Mouse (Mus musculus): ENCODE data around the gene Zfp605. TPM values are rescaled to one million over a fixed set of nuclear protein-coding genes. Genes with fewer than 3 reads are reported as not detected.

Zfp605 gene
- polyA plus RNA-seq, 1 experiment from 2014 or later, result 2.4 TPM

DNA sequence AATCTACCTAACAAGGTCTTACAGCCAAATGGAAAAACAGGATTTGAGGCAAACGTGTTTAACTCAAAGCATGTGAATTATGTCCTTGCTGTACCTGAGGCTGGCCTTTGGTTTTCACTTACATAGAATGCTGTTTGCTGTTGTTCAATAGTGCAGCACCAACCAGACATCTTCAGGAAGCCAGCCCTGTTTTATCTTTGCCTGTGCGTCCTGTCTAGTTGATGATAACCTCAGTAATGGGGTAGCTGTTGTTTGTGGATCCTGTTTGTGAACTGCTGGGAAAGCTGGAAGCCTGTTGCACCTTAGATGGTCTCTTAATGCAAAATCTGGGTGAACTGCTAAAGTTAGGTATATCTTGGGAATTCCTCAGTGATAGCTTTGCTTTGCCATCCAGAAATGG, 68.7 kb downstream of the Zfp605 start:
- Histone ChIP-seq H3K27me3 (replicated peaks) (no peaks in the 10 kb centered on the region), H3K9ac (no peak overlapping the region), H3K4me3 (no peak overlapping the region), H3K4me1 (peaks cover 32% of the 10 kb centered on the region), H3K36me3 (peaks cover 21% of the 10 kb centered on the region), H3K4me2 (no peak overlapping the region), H3K27ac (replicated peaks) (no peak overlapping the region), H3K9me3 (no peaks in the 10 kb centered on the region)
- ATAC-seq (ENCODE audit: extremely low read depth, insufficient number of reproducible peaks, low FRiP score, low TSS enrichment), result no peak
- WGBS, result 68% methylated on average over 2 of the region's 2 CpGs

Other genes starting within 250 kb of the Zfp605 start
- gene Gm15446, start 186.7 kb upstream of the Zfp605 start, polyA plus RNA-seq (2015; fragmentation: Nextera tagmentation; extraction: Ambion mirVana), result 0.42 and 0.51 TPM in 2 replicates
- gene Zfp932, start 113.6 kb upstream of the Zfp605 start, polyA plus RNA-seq (2015; fragmentation: Nextera tagmentation; extraction: Ambion mirVana), result 9.7 and 11.9 TPM in 2 replicates
- gene Gm17655, start 37.6 kb upstream of the Zfp605 start, polyA plus RNA-seq (2015; fragmentation: Nextera tagmentation; extraction: Ambion mirVana), result 2.5 and 3.4 TPM in 2 replicates
- gene Gm35315, start 15.7 kb upstream of the Zfp605 start, polyA plus RNA-seq (2015; fragmentation: Nextera tagmentation; extraction: Ambion mirVana), result 0.47 and 0.82 TPM in 2 replicates
- gene Plcxd1, start 10.1 kb upstream of the Zfp605 start, polyA plus RNA-seq (2015; fragmentation: Nextera tagmentation; extraction: Ambion mirVana), result 0.94 and 1.1 TPM in 2 replicates
- gene Gtpbp6, start 1.9 kb upstream of the Zfp605 start, polyA plus RNA-seq (2015; fragmentation: Nextera tagmentation; extraction: Ambion mirVana), result 21.1 and 23.1 TPM in 2 replicates
- gene Chfr, start 25.8 kb downstream of the Zfp605 start, polyA plus RNA-seq (2015; fragmentation: Nextera tagmentation; extraction: Ambion mirVana), result 25.8 and 29.9 TPM in 2 replicates
- gene Golga3, start 66.6 kb downstream of the Zfp605 start, polyA plus RNA-seq (2015; fragmentation: Nextera tagmentation; extraction: Ambion mirVana), result 15.1 and 15.6 TPM in 2 replicates
- 16.1 and 16.3 TPM in 2 replicates for gene Ankle2, start 120.9 kb downstream of the Zfp605 start, polyA plus RNA-seq (2015; fragmentation: Nextera tagmentation; extraction: Ambion mirVana)
- gene Pgam5, start 159.8 kb downstream of the Zfp605 start, polyA plus RNA-seq (2015; fragmentation: Nextera tagmentation; extraction: Ambion mirVana), result 47.4 and 56.3 TPM in 2 replicates
- 16.0 and 19.1 TPM in 2 replicates for gene Pxmp2, start 176.1 kb downstream of the Zfp605 start, polyA plus RNA-seq (2015; fragmentation: Nextera tagmentation; extraction: Ambion mirVana)
- gene Pole, start 176.2 kb downstream of the Zfp605 start, polyA plus RNA-seq (2015; fragmentation: Nextera tagmentation; extraction: Ambion mirVana), result 16.2 and 17.7 TPM in 2 replicates
- gene P2rx2, start 233.1 kb downstream of the Zfp605 start, polyA plus RNA-seq (2015; fragmentation: Nextera tagmentation; extraction: Ambion mirVana), result 0.51 and 0.88 TPM in 2 replicates
- not detected in 2 replicates for gene Lrcol1, start 234.6 kb downstream of the Zfp605 start, polyA plus RNA-seq (2015; fragmentation: Nextera tagmentation; extraction: Ambion mirVana)

Measured in heart, embryonic 13.5 days (tissue).